Mouse (Mus musculus) monocyte, adult 5-6 weeks (primary cell): ENCODE data around the gene Sdha. TPM values are rescaled to one million over a fixed set of nuclear protein-coding genes. Genes with fewer than 3 reads are reported as not detected.

ENCODE experiments used
- ATAC-seq: fragments of 153-309, 156-312 bp; replicated peaks from 2 replicates; pipeline ENCODE4 v1.8.0; 2017; ENCODE audit warnings: mild to moderate bottlenecking; ENCODE audit not compliant: low TSS enrichment, insufficient number of reproducible peaks, severe bottlenecking, poor library complexity, low FRiP score
- total RNA-seq: library from RNA; stranded (forward); fragments of 200-1000, 200-491, 200-594 nt; gene quantifications from 3 replicates; pipeline ENCODE4 v1.2.3, GENCODE M21; 2017

Sdha gene
- total RNA-seq, 1 experiment from 2014 or later = 290 TPM

DNA sequence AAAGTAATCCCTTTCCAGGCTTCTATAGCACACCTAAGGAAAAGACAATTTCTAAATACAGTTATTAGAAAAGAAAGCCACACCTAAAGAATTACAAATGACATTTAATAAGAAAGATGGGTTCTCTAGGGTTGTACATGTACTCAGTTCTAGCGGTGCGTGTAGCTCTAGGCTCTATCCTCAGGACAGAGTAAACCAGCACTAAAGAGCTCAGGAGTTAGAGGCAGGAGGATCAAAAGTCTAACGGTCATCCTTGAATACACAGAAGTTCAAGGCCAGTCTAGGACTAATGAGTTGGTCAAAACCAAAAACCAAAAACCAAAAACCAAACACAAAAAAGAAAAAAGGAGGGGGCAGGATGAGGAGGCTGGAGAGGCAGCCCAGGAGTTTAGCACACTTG is 35.5 kb downstream of the Sdha start:
- no peak for ATAC-seq

DNA sequence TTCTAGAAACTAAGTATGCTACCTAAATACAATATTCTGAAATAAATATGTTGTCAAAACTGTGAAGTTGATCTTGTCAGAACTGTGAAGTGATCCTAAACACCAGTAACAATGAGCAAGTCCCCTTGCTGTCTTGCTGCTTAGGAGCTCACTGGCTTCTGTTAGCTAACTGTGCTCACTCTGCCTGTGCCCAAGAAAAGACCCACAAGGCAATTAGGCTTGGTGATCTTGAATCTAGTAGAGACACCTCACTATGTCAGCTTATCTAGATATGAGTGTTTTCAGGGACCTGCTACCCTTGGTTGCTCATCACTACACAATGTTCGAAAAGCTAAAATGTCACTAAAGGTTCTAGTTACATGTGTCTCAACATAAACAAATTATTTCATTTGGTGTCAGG is 44.3 kb downstream of the Sdha start:
- no peak for ATAC-seq

DNA sequence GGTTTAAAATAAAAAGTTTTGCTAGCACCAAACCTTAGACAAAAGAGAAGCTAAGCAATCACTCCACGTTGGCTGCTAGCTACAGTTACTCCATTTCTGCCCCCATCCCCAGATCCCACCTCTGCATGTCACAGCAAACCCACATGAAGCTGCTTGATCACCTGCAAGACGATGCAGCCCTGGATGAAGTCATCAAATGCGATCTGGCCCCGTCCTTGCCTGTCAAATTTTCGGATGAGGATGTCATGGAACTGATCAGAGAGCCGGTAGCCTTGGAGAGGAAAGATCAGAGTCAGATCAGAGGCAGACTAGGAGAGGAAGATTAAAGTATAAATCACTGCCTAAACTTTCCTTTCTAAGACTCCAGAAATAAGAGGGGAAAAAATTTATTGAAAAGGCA is 44.7 kb downstream of the Sdha start:
- ATAC-seq = no peak

DNA sequence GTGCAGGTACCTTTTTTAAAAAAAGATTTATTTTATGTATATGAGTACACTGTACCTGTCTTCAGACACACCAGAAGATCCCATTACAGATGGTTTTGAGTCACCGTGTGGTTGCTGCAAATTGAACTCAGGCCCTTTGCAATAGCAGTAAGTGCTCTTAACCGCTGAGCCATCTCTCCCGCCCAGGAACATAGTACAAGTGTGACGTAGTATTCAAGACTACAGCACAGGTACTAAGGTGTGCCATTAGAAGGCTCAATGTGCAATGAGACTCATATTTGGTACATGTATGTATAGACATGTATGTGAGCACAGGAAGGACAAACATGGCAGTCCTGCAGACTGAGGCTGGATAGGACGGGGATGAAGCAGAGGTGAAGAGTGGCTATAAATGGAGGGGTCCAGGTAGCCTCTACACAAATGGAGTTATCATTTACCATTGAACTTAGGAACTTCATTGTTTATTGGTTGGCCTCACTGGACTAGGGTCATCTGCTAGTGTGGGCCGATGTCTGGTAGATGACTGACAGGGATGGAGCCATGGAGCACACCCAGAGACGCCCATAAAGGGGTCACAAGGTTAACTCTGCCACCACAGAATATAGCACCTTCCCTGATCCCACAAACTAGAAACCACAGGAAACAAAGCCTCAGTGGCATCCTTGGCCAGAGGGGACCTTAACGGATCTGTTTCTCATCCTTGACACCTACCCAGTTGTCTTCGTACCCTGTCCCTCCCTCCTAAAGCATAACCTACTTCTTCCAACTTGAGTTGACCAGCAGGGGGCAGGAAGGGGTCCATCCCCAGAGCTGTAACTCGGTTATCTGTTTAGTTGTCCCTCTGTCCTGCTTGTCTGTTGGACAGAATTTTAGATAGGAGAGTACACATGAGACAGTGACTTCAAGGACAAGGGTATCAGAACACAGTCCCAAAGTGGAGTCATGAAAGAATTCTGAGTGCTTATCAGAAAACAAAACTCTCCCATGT is 47.7 kb downstream of the Sdha start:
- no peak for ATAC-seq

DNA sequence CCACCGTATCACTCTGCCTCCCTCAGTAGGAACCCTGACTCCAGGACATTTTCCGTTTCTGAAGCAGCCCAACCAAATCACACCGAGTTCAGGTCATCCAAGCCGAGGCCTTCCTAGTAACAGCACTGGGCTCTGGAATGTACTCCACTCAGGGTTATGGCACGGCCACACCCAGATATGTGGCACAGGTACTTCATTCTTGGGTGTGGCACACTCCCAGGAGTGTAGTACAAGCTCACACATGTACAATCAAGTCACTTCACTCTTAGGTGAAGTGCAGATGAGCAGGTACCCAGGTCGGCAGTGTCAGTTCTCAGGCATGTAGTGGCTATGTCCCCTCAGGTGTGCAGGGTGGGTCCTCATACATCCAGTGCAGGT is 48.5 kb downstream of the Sdha start:
- ATAC-seq = 0 out of 2 replicates have a peak, but pooled peaks have one; percentile 9

DNA sequence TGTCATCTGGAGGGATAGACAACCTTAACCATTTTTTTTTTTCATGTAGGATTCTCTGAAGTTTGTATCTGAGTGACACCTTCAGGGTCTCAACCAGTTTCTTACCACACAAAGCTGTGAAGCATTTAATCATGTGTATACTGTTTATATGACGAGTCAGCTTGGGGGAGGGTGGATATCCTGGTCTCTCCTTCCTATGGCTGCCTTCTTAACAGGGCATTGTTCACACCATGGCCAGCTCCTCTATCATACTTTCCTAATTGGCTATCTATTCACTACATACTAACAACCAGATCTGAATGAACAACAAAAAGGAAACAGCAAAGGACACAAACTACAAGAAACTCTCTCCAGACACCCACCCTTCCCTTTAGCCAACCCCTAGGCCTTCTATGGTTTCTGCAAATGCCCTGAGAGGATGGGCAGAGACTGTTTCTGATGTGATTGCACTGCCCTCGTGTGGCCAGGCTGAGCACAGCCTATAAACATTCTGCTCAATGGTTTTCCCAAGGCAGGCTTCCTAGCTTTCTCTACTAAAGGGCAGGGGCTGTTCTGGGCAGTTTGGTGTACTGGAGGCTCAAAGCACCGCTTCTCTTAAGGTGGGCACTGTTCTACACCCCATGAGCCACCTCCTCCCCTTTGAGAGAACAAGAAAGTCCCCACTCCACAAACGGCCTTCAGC is 49.0 kb downstream of the Sdha start:
- 0 out of 2 replicates have a peak, but pooled peaks have one; percentile 61 for ATAC-seq

DNA sequence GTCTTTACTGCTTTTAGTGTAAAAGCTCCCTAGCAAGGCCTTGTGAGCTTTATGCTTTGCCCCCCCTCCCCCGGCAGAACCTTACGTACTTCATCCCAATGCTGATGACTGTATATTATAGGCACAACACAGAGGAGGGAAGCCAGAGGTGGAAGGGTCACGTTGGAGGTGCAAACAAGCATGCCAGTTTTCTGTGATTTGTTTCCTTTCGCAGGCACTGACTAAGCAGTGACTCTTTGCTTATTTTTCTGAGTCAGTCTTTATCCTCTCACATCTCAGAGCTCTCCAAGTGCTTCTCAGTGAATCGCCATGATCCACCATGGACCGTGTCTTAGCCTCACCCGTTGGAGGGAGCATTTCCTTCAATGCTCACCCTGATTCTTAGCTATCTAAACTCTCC is 53.7 kb downstream of the Sdha start:
- ATAC-seq = no peak

DNA sequence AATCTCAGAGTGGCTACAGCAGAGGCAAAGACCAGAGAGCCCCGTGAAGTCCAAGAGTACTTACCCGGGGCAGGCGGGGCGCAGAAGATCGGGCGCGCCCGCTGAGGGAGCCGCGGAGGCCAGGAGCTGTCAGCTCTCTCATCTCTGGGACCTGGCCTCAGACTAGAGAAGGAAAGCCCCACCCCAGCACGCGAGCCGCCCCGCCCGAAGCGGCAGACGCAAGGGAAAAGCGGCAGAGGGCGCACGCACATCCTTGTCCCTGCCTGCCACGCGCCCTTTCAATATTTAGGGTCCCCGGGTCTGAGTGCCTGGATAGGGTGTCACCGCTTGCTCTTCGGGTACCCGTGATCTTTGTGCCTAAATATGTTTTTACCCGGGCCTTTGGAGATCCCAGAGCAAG is 57.9 kb downstream of the Sdha start, which contains the start of gene Ahrr:
TSS of gene Ahrr (minus strand) at position 165 of the 400 bp plus-strand sequence.
- no peak for ATAC-seq

DNA sequence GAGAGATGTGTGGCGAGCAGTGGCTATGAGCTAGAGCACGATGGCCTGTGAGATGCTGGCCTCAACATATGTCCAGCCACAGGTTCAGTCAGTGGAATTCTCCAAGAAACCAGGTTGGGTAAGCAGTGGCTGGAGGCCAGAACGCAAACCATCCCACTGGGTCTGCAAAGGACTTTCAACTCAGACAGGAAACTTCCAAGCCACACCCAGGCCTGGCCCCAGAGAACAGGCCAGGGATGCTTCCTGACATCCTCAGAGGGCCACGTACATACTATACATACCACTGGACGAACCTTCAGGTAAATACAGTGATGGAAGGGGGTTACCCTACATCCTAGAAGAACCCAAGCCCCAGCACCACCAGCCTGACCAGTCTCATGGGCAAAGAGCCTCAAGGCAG is 60.4 kb downstream of the Sdha start:
- no peak for ATAC-seq

DNA sequence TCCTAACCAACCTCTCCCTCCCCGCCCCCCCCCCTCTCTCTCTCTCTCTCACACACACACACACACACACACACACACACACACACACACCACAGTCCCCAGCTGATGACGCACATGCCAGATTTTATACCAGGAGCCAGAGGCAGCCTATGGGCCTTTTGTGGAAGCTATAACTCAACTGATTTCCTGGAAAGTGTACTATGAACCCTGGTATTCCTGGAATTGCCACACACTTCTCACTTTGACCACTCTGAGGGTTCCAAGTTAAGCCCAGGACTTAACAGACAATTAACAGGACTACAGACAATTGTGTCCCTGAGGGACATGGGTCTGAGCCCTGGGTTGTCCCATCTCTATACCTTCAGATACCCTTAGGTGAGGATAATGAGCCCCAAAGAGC is 67.8 kb downstream of the Sdha start:
- no peak for ATAC-seq

DNA sequence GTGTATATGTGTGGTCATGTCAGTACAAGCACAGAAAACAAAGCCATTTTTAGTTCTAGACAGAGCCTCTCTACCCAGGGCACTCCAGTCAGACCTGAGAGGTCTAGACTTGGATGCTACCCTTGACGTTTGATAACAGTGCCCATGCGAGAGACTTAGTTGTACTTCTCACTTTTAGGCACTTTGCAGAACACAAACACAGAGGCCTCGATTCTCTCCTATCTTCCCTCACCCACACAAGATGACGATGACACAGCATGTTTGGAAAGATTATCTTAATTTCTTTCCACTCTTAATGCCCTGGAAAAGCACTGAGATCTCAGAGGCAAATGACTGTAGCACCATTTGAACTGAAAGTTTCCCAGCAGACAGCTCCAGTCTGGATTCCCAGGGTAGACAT is 74.4 kb downstream of the Sdha start:
- no peak for ATAC-seq

Other genes with a start within 250 kb of the Sdha start
- not detected in 3 replicates for gene Slc9a3, start 228.8 kb downstream of the Sdha start, total RNA-seq
- gene Exoc3, start 141.5 kb downstream of the Sdha start, total RNA-seq = 62.8 to 81.6 TPM (median 63.1 TPM) in 3 replicates
- gene Ahrr, start 57.9 kb downstream of the Sdha start, total RNA-seq = 0.48 to 0.85 TPM (median 0.49 TPM) in 3 replicates
- gene Pdcd6, start 32.7 kb downstream of the Sdha start, total RNA-seq = 116 to 130 TPM (median 125 TPM) in 3 replicates
- gene Ccdc127, start within 50 bp of the Sdha start, total RNA-seq = 30.2 to 39.4 TPM (median 31.4 TPM) in 3 replicates
- 0.19 TPM in 1 of 3 replicates, not detected in the others for gene Lrrc14b, start 13.7 kb upstream of the Sdha start, total RNA-seq
- 0.11 to 1.3 TPM (median 0.87 TPM) in 3 replicates for gene Zfp72, start 40.6 kb upstream of the Sdha start, total RNA-seq
- 28.5 to 49.4 TPM (median 42.7 TPM) in 3 replicates for gene Ftl1-ps1, start 49.4 kb upstream of the Sdha start, total RNA-seq
- 6.8 to 14.9 TPM (median 14.5 TPM) in 3 replicates for gene Zfp825, start 143.7 kb upstream of the Sdha start, total RNA-seq